Mouse (Mus musculus) ES-E14 (cell line): ENCODE data around the gene Wdfy4. TPM values are rescaled to one million over a fixed set of nuclear protein-coding genes. Genes with fewer than 3 reads are reported as not detected.

Experiments
- DNase-seq: peaks from one replicate; pipeline ENCODE4 v3.0.0-alpha.2; 2013; ENCODE audit warnings: low read depth, low spot score
- H3K27ac ChIP-seq: 2 replicates; pipeline ENCODE4 v1.5.1; 2012; ENCODE audit warnings: low read depth, mild to moderate bottlenecking, low read length, moderate library complexity, mixed read lengths; ENCODE audit not compliant: poor library complexity, insufficient read depth, severe bottlenecking
- H3K36me3 ChIP-seq: 2 replicates; pipeline ENCODE4 v1.6.1; 2012; ENCODE audit warnings: mild to moderate bottlenecking, low read length, moderate library complexity, mixed read lengths; ENCODE audit not compliant: control insufficient read depth, poor library complexity, insufficient read depth, severe bottlenecking
- H3K4me1 ChIP-seq, 2 experiments: fragments of 150-350 bp in 1 of 2; sonication (generic) in 1 of 2; 2 replicates each; pipeline ENCODE4 v1.6.1; 2012; ENCODE audit warnings: low read length in 2 of 2, mild to moderate bottlenecking in 1 of 2, mixed read lengths in 1 of 2; ENCODE audit not compliant: control insufficient read depth in 2 of 2, insufficient read depth in 2 of 2, poor library complexity in 1 of 2
- H3K4me3 ChIP-seq, 2 experiments: fragments of 150-350 bp in 1 of 2; sonication (generic) in 1 of 2; 2 replicates each; pipeline ENCODE4 v1.5.1; 2012; ENCODE audit warnings: low read length in 2 of 2, low read depth in 1 of 2, mild to moderate bottlenecking in 1 of 2, mixed read lengths in 1 of 2; ENCODE audit not compliant: insufficient read depth in 1 of 2, poor library complexity in 1 of 2, severe bottlenecking in 1 of 2
- H3K9ac ChIP-seq: 2 replicates; pipeline ENCODE4 v1.6.1; 2012; ENCODE audit warnings: low read depth, mild to moderate bottlenecking, low read length, mixed read lengths; ENCODE audit not compliant: poor library complexity, insufficient read depth, severe bottlenecking
- H3K9me3 ChIP-seq: fragments of 150-350 bp; sonication (generic); 2 replicates; pipeline ENCODE4 v1.6.1; 2012; ENCODE audit warnings: low read depth, mild to moderate bottlenecking, low read length; ENCODE audit not compliant: control insufficient read depth, insufficient read depth
- CHD2 ChIP-seq: IDR thresholded peaks from 2 replicates; pipeline ENCODE4 v1.6.1; 2014; ENCODE audit warnings: mild to moderate bottlenecking, low read depth, low read length, inconsistent platforms
- HCFC1 ChIP-seq: IDR thresholded peaks from 2 replicates; pipeline ENCODE4 v1.6.1; 2012; ENCODE audit warnings: low read length, inconsistent platforms, borderline replicate concordance; ENCODE audit not compliant: insufficient read depth
- MAFK ChIP-seq: IDR thresholded peaks from 2 replicates; pipeline ENCODE4 v1.6.1; 2014; ENCODE audit warnings: mild to moderate bottlenecking, low read depth, low read length, inconsistent platforms; ENCODE audit not compliant: insufficient read depth
- ZC3H11A ChIP-seq: IDR thresholded peaks from 2 replicates; pipeline ENCODE4 v1.6.1; 2012; ENCODE audit warnings: low read depth, mild to moderate bottlenecking, inconsistent platforms, low read length, borderline replicate concordance
- ZNF384 ChIP-seq: IDR thresholded peaks from 2 replicates; pipeline ENCODE4 v1.6.1; 2012; ENCODE audit warnings: low read depth, low read length, inconsistent platforms
- in situ Hi-C, 2 experiments: fragments of 600-800 bp; cut with MboI; formaldehyde crosslinking; loops; one replicate each; pipeline ENCODE4 v1.15.1; 2025; ENCODE audit warnings: low sequenced_read_pairs in 2 of 2, inconsistent platforms in 1 of 2; ENCODE audit not compliant: unreplicated experiment in 2 of 2
- total RNA-seq: library from RNA; depleted of rRNA; stranded (reverse); fragments of 300-350 nt; gene quantifications from 2 replicates; pipeline ENCODE4 v1.2.3, GENCODE M21; 2012

The Wdfy4 gene
- total RNA-seq, 1 experiment, result 1.1 TPM

DNA sequence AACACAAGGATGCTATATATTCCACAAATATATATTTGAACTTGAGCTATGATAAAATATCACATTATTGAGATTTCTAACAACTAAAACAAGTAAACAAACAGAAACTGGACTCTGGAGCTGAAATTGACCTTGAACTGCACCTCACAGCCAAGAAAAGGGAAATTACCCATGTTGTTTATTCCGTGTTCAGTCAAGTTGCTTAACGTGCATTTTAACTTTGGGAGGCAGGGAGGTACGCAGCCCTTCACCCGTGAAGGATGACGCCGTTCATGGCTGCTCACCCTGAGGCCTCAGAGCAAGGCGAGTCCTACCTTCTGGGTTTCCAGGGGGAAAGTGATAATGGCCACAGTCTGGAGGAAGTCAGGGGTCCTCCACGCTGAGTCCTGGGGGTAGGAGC lies 102.0 kb downstream of the Wdfy4 start:
- Histone ChIP-seq H3K9ac (no peak overlapping the region), H3K4me3 (no peak overlapping the region), H3K9me3 (no peaks in the 10 kb centered on the region), H3K36me3 (no peaks in the 10 kb centered on the region), H3K27ac (no peak overlapping the region), H3K4me1 (no peaks in the 10 kb centered on the region)
- TF ChIP-seq ZC3H11A, result no peak
- no peak for TF ChIP-seq ZNF384
- TF ChIP-seq MAFK, result no peak
- TF ChIP-seq HCFC1, result no peak
- TF ChIP-seq CHD2, result no peak
- in situ Hi-C loops, result no loop called here
- DNase-seq, result no peak

GRCm38 (mm10) chr14:33082301-33082700 lies 103.0 kb downstream of the Wdfy4 start:
- no peak overlapping the region for H3K4me3 ChIP-seq
- H3K4me1 ChIP-seq, result no peaks in the 10 kb centered on the region
- H3K27ac ChIP-seq, result no peak overlapping the region
- DNase-seq, result no peak
- in situ Hi-C loops, result no loop called here
- H3K9me3 ChIP-seq, result no peaks in the 10 kb centered on the region
- H3K9ac ChIP-seq, result no peak overlapping the region
- TF ChIP-seq CHD2 (no peak), MAFK (no peak), HCFC1 (no peak), ZNF384 (no peak)
- H3K36me3 ChIP-seq, result no peaks in the 10 kb centered on the region

GRCm38 (mm10) chr14:33081370-33081860 lies 103.9 kb downstream of the Wdfy4 start:
- H3K27ac ChIP-seq, result no peak overlapping the region
- H3K4me1 ChIP-seq, result no peaks in the 10 kb centered on the region
- H3K9ac ChIP-seq, result no peak overlapping the region
- no peak overlapping the region for H3K4me3 ChIP-seq
- in situ Hi-C loops, result no loop called here
- no peaks in the 10 kb centered on the region for H3K36me3 ChIP-seq
- no peaks in the 10 kb centered on the region for H3K9me3 ChIP-seq
- TF ChIP-seq CHD2, result no peak
- TF ChIP-seq ZNF384, result no peak
- TF ChIP-seq HCFC1, result no peak
- TF ChIP-seq ZC3H11A, result no peak
- TF ChIP-seq MAFK, result no peak
- DNase-seq, result no peak

DNA sequence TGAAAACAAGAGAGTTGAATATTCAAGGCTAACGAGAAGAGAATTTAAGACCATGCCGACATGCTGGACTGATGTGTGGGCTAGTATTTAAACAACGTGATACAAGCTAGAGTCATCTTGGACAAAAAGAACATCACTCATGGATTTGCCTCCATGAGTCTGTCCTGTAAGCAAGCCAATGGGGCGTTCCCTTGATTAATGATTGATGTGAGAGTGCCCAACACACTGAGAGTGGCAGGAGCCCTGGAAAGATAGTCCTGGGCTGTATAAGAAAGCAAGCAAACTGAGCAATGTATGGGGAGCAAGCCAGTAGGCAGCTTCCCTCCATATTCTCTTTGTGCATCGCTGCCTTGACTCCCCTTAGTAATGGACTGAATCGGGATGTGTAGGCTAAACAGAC lies 106.7 kb downstream of the Wdfy4 start:
- no peak overlapping the region for H3K9ac ChIP-seq
- H3K4me1 ChIP-seq, result no peaks in the 10 kb centered on the region
- DNase-seq, result no peak
- in situ Hi-C loops, result no loop called here
- no peak overlapping the region for H3K4me3 ChIP-seq
- no peaks in the 10 kb centered on the region for H3K36me3 ChIP-seq
- H3K9me3 ChIP-seq, result no peaks in the 10 kb centered on the region
- H3K27ac ChIP-seq, result no peak overlapping the region
- TF ChIP-seq ZNF384 (no peak), MAFK (no peak), HCFC1 (no peak), CHD2 (no peak), ZC3H11A (no peak)

- in situ Hi-C loops, result no loop called here
- TF ChIP-seq ZNF384 (no peak), ZC3H11A (no peak), CHD2 (no peak), HCFC1 (no peak), MAFK (no peak)
- Histone ChIP-seq H3K9me3 (no peaks in the 10 kb centered on the region), H3K27ac (no peak overlapping the region), H3K9ac (no peak overlapping the region), H3K4me1 (no peaks in the 10 kb centered on the region), H3K4me3 (no peak overlapping the region), H3K36me3 (no peaks in the 10 kb centered on the region)
- DNase-seq, result no peak
Measured at GRCm38 (mm10) chr14:33078110-33078509, 107.2 kb downstream of the Wdfy4 start.
